Mouse (Mus musculus): ENCODE results near the gene Med16.
"Not testable (repeated sequence)": the region's sequence is repeated elsewhere in the genome, so short reads cannot be mapped to it uniquely, and the experiment has no call there.

Gene Med16

DNA sequence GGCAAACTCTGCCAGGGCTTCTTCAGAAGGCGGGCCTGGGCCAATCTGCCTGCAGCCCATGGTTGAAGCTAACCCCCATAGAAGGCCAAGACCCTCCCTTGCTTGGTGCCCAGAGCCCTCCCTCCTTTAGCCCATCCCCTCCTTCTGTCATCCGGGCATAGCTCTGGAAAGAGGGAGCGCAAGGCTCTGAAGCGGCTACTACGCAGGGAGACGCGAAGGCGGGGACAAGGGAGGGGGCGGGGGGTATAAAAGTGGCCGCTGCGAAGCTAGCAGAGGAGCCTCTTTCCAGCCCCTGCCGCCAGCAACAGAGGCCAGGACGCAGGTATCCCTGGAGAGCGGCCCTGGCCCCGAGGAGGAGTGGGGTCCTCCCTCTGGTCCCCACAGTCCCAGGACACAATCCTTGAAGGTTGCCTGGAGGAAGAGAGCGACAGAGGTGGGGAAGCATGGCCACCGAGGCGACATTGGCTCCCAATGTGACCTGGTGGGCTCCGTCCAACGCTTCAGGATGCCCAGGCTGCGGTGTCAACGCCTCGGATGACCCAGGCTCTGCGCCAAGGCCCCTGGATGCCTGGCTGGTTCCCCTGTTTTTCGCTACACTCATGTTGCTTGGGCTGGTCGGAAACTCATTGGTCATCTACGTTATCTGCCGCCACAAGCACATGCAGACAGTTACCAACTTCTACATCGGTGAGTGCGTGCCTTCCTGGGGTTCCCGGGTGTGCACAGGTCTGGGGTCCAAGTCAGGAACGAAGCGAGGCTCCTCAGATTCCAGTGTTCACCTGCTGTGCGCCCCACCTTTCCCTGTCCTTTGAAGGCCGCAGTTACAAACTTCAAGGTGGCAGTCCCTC, 9.7 kb upstream of the Med16 start:
- in situ Hi-C loops (cut with MboI): no loop called here

DNA sequence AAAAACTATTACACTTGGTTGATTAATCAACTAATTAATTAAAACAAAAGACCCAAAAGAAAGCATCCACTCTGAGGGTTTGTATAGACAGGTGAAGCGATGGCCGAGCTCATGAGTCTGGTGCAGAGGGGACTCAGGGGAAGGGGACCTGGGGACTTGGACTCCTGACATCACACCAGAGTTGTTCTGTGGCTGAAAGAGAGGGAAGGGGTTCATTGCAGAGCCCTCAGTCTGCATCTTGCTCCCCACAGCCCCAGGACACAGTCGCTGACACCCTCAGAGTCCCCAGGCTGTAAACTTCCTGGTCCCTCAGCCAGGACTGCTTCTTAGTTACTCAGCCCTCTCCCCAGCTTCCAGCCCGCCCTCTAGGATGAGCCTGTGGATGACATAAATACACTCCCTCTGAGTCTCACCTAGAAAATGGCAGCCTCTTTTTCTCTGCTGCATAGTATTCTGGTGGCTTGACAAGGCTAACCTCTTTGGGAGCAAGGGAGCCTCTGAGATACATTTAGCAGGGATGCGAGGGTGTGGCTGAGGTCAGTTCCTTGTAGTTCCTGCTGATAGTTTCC, 8.9 kb upstream of the Med16 start:
- in situ Hi-C loops (cut with MboI): no loop called here

DNA sequence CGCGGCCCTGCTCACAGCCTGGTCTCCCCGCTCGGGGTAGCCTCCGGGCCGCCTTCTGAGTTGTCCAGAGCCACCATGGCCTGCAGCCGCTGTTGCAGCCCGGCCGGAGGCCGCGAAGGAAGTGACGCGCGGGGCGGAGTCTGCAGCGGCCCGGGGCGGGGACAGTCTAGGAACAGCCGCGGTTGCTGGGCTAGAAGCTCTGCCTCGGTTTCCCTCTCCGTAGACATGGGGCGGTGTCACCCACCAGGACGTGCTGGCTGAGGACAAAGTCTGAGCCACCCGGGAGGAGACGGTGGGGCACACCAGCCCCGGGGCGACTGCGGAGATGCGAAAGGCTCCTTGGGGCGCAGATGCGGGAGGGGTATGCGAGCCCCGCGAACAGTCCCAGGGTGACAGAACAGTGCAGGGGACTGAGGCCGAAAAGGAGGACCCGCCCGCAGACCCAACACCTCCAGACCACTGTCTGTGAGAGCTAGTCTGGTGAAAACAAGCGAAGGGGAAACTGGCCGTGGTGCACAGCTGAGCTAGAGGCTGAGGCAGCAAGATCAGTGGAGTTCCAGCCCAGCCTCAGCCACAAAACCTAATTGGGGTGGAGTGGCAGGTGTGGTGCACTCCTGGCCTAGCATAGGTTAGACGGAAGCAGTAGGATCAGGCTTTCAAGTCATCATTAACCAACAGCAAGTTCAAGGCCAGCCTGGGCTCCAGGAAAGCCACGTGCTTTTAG, 8.2 kb upstream of the Med16 start, which contains the start of gene Kiss1r:
TSS of gene Kiss1r (plus strand) at position 164 of the 724 bp plus-strand sequence.
- in situ Hi-C loops (cut with MboI): no loop called here

DNA sequence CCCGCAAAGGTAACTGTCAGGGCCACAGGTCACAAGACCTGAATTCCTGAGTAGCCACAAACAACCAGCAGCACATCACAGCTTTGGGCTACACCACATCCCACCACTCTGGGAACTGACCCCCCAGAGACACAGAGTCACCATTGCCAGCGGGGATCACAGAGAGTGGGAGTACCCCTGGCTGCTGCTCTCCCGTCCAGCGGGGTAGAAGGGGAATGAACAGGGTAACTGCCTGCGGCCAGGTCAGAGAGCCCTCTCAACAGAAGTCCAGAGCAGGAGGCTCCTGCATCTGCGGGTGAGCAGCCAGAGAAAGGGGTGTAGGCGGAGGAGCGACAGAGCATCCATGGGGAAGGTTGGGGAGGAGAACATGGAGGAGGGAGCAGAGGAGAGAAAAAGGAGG, 7.4 kb upstream of the Med16 start:
- in situ Hi-C loops (cut with MboI): no loop called here

DNA sequence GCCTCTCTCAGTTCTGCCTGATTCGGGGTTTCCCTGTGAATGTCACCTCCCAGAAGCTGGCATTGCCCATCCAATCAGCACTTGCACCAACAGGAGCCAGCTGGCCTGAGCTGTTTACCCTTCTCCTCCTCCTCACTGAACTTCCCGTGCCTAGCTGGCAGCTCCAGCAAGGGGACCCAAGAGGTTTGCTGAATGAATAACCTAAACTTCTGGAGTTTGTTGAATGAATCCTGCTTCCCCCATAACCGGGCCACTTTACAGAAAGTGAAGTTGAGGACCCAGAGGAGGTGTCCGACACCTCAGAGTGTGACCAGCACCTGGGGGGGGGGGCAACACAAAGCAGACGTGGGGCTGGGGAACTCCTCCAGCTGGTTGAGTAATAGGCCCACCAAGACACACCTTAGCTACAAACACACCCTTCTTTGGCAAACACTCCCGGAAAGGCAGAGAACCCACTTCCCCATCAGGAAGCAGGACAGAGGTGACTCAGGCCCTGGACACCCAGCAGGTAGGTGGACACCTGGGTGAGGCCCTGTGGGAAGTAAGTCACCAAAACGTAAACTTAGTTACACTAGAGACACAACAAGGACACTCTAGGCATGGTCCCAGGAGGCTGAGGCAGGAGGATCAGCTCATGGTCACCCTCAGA, 6.3 kb upstream of the Med16 start:
- in situ Hi-C loops (cut with MboI): no loop called here

DNA sequence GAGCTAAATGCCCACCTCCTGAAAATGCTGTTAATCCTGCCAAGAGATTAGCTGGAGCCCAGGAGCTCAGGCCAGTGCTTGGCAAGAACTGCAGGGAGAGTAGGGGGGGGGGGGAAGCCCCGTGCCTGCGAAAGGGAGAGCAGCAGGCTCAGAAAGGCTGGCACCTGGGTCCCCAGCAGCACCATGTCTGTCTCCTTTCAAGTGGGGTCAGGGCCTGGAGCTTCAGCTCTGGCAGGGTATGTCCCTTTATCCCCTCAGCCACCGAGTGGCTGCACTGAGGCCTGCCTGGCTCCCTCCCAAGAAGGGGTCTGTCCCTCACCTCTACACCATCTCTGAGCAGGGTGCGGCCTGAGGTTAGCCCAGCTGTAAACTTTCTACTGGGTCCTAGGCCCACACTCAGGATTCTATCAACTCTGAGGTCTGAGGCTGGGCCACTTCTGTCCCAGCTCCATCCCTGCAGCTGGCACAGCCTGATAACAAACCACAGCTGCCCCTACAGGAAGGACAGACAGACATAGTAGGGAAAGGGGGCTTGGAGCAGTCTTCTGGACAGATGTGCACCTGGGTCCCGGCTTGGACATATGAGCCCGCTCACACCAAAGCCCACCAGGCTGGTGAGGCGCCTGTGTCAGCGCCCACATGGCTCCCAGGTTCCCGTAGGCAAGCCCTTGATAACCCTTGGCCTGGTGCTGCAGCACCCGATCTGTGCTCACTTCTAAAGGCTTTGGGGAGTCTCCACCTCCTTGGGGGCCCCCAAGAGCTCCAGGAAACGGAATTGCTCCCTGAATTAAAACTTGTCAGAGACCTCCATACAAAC, 5.6 kb upstream of the Med16 start:
- in situ Hi-C loops (cut with MboI): no loop called here

DNA sequence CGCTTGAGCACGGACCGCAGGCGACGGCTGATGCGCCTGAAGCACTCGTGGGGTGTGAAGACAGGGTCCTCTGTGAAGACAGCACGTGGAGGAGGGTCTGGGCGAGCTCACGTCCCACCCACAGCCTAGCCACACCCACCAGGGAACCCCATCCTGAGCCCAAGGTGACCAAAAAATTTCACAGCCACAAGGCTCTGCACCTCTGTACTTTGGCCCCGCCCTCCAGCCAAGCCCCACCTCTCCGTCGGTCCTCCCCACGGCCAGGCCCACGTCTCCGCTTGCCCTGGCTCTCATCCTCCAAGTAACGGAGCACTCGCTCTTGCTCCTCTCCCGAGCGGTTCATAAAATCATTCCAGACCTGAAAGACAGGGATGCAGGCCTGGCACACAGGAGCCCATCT, 3.7 kb upstream of the Med16 start:
- in situ Hi-C loops (cut with MboI): no loop called here

DNA sequence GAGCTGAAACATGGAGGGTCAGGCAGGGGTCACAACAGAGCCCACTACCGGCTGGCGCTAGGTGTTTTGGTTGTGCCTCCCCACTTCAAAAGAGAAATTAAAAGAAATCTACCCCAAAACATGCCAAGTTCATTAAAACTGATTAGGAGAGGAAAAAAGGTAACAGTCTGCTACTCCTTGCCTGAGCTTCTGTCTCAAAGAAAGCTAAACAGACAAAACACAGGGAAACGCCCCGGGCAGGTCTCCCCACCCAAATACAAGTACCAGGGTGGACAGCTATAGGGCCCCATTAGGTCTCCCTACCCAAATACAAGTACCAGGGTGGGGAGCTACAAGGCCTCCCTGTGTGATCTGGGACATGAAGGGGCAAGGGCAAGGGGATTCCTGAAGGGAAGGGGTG, 1.8 kb upstream of the Med16 start, which contains the start of gene Gm26602:
TSS of gene Gm26602 (plus strand) at position 301 of the 400 bp plus-strand sequence.
- in situ Hi-C loops (cut with MboI): no loop called here

DNA sequence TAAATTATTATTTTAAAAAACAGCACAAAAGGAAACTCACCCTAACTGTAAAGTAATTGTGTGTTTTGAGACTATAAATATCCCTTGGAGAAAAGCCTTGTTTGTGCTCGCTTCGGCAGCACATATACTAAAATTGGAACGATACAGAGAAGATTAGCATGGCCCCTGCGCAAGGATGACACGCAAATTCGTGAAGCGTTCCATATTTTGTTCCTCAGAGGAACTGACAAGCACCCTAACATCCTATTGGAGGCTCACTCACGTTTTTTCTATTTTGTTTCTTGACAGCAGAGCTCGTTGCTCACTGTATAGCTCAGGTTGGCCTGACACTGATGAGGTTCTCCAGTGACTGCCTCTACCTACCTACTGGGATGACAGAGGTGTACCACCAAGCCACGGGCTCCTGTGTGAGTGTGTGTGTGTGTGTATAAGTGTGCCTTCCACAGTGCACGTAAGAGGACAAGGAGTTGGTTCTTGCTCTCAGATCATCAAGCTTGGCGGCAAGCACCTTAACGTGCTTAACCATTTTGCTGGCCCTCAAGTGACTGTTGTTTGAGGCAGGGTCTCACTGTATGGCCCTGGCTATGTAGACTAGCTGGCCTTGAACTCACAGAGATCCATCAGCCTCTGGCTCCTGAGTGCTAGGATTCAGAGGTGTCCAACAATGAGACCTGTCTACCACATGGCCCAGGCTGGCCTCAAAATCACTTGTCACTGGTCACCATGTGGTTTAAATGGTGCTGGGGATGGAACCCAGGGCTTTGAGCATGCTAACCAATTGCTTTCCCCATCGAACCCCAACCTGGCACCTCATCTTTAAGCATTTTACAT, 584 bp upstream of the Med16 start:
- in situ Hi-C loops (cut with MboI): no loop called here

DNA sequence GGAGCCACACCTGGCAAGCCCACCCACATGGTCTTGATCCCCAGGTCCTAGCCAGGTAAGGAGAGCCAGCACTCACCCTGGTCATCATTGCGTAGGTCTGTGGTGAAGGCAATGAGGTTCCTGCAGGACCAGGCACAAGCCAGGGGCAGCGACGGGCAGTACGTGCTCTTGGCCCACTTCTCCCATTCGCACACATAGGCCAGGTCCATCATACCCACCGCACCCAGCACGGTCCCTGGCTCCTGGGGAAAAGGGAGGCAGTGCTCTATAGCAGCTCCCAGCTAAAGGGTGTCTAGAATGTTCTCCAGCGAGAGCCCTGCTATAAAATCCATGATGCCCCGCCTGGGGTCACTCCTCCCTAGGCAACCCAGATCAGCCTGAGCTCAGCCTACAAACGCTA, 1.3 kb downstream of the Med16 start:
- in situ Hi-C loops (cut with MboI): no loop called here

DNA sequence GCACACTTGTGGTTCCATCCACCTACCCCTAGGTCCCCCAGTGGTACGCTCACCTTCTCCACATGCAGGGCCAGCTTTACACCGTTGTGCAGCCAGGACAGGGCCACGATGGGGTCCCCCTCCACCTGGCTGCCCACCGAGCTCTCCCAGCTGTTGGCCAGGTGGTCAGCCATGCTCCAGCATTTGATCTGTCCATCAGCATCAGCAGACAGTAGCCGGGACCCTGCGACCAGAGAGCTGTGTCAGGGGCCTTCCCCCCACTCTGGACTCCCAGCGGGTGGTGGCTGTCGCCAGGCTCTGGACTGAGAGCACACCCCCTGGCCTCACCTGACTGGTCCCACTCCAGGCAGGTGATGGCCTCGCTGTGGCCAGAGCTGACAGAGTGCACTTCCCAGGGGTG, 2.0 kb downstream of the Med16 start:
- in situ Hi-C loops (cut with MboI): no loop called here

DNA sequence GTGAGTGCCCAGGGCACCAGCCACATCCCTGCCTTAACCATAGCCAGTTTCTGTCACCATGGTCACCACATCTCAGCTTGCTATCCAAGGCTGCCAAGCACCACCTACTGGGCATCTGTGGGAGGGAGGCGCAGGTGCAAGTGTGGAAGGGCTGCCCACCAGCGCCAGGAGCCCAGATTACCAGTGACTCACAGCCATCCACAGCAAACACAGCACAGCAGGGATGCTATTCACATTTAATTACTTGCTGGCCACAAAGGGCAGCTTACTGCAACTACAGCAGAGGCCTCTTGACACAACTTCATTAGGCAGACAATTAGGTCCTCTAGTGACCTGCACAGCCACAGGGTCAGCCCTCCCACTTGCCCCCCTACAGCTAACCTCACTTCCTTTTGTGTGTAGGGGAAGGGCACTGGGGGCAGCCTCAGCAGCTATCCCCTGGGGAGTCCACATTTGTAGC, 7.7 kb downstream of the Med16 start:
- in situ Hi-C loops (cut with MboI): no loop called here

DNA sequence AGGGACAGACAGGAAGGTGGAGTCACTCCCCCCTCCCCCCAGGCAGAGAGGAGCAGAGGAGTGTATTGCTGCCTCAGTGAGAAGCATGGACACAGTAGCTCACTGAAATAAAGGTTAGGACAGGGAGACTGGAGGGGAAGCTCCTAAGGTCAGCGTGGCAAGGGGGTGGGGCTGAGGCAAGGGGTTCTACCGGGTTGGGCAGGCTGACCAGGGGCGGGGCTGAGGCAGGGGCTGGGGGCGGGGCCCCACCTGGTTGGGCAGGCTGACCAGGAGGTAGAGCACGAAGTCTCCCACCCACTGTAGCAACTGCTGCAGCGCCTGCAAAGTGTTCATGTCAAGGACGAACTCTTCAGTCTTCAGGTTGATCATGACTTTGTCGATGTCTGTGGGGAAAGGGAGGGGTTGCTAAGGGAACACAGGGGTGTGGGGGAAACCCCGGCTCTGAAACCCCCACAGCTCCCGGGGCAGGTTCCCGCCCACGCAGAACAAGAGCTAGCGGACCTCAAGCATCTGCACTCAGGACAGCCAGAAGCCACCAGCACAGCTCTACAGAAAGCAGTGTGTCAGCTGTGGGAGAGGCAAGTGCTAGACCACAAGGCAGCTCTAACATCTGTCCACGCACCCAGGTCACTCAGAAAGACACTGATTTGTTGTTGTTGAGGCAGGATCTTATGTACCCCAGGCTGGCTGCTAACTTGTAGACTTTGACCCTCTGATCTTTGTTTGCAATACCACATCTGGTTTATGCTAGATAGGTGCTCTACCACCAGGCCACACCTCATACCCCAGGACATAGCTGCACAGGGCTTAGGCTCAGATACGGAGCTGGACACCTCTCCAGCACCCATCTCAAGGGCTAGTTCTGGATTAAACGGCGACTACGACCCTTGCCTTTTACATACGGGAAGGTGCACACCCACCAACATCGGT, 11.1 kb downstream of the Med16 start:
- in situ Hi-C loops (cut with MboI): no loop called here

DNA sequence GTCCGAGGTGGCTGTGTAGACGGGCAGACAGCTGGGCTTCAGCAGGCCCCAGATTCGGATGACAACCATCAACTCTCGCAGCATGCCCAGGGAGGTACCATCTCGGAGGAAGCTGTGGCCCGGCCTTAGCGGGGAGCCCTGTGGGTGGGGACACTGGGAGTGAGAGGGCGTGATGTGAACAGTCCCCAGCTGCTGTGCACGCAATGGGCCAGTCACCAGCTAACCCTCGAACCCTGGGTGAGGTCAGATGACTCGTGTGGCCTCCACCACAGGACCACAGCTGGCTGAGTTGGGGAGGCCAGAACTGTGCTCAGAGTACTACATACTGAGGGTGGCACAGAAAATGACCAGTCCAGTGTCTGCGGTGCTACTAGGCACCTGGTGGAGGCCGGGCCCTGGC, 11.9 kb downstream of the Med16 start:
- in situ Hi-C loops (cut with MboI): no loop called here

DNA sequence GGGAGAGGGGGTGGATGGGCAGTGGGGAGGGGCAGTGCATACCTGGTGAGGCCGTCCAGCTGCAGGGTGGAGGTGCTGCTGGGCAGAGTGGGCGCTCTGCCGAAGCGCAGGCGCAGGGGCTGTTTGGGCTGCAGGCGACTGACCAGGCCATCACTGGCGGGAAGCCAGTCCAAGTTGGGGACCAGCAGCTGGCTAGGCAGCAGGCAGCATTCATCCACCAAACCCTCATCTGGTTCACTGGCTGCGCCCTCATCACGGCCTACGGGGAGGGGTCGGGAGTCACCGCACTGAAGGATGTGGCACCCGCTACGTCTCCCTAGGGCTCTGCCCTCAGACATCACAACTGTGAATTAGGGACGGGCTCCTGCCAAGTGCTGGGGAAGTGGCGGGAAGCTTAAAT, 12.4 kb downstream of the Med16 start:
- in situ Hi-C loops (cut with MboI): no loop called here

DNA sequence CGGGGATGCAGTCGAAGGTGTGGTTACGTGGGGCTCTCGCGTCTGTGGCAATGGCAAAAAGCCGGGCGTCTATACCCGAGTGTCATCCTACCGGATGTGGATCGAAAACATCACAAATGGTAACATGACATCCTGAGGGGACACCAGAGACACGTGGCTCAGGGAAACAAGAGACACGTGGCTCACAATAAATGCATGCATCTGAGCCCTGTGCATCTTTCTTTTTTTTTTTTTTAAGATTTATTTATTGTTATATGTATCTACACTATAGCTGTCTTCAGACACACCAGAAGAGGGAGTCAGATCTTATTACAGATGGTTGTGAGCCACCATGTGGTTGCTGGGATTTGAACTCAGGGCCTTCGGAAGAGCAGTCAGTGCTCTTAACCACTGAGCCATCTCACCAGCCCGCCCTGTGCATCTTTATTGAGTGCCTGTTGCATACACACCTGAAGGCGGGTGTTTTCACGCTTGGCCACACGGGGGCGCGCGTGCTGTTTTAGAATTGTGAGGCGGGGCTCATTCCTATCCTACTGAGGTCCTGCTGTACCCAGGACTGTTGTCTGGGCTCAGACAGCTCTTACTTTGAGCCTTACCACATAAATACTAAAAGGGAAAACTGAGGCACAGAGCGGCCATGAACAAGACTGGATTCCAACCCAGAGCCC, 16.1 kb downstream of the Med16 start:
- in situ Hi-C loops (cut with MboI): not testable (repeated sequence)

DNA sequence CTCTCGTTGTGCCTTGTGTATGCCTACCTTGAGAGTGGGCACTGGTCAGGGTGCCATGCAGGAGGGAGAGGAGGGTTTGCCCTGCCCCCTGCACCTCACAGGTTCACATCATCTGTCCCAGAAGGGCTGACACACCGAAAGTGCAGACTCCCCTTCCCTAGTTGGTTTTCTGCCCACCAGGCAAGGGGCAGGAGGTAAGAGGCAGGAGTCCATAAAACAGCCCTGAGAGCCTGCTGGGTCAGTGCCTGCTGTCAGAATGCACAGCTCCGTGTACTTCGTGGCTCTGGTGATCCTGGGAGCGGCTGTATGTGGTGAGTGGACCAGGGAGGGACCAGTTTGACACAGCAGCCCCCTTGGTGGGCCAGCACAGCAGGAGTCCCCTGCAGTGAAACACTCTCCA, 18.1 kb downstream of the Med16 start, which contains the start of gene Cfd:
TSS of gene Cfd (plus strand) at position 184 of the 400 bp plus-strand sequence.
- in situ Hi-C loops (cut with MboI): no loop called here

DNA sequence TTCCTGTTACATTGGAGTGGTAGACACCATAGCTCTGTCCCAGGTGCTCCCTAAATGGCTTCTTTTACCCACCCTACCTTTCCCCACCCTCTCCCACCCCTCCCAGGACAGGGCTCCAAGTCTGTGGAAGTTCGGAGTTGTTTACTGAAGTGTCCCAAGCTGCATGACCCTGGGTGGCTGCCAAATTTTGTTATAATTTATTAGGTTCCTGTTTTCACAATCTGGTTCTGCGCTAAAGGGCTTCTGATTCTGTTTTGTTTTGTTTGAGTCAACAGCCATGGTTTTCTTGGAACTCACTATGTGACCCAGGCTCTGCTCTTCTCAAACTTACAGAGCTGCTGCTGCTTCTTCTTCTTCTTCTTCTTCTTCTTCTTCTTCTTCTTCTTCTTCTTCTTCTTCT, 19.3 kb downstream of the Med16 start:
- in situ Hi-C loops (cut with MboI): loop anchor here (10.0 kb wide), 1 partner anchor 65 kb away; no protein-coding TSS in a partner anchor

DNA sequence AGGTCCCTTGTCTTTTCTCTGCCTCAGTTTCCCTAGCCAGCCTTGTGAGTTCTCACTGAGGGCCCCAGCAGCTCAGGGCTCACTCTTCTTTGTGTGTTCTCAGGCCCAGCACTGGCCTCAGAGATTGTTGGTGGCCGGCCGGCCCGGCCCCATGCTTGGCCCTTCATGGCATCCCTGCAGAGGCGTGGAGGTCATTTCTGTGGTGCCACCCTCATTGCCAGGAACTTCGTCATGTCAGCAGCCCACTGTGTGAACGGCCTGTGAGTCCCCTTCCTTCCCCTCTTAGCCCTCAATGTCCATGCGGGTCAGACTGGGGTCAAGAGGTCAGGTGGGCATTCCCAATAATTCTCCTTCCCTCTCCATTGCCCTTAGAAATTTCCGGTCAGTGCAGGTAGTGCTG, 22.1 kb downstream of the Med16 start:
- in situ Hi-C loops (cut with MboI): loop anchor here (10.0 kb wide), 1 partner anchor 68 kb away; no protein-coding TSS in a partner anchor

All from mature B cell (primary cell).